Comparison of ENCODE assay signal across 8 mouse cellular contexts in genomic region chr9:37054703-37055102, GRCm38 (mm10).
DNase-seq lines count a peak whose midpoint lies in the region; ATAC-seq and TF ChIP-seq lines count a peak whose summit lies in the region.

No protein-coding gene starts in this region.

- no peak for TF ChIP-seq CTCF in testis, adult 2 months (IDR thresholded peaks at IDR 0.05; ENCODE audit: control insufficient read depth, insufficient read depth, insufficient replicate concordance, low read depth, low read length)

- no peak overlapping the region for H3K9ac ChIP-seq in intestine, embryonic 15.5 days

- H3K27me3 ChIP-seq in testis, adult 2 months (ENCODE audit: control insufficient read depth, insufficient read depth, low read length): no peaks in the 10 kb centered on the region
- H3K27me3 ChIP-seq in intestine, embryonic 15.5 days (replicated peaks): no peaks in the 10 kb centered on the region

- H3K27ac ChIP-seq in testis, adult 2 months (ENCODE audit: control insufficient read depth, insufficient read depth, low read depth, low read length): peak overlapping the region; percentile 49; the same call in 1 of the 2 replicates
- peak overlapping the region; percentile 62 for H3K27ac ChIP-seq in intestine, embryonic 15.5 days

- 39% methylated on average over 5 of the region's 5 CpGs for WGBS in intestine, embryonic 15.5 days

- no peaks in the 10 kb centered on the region for H3K36me3 ChIP-seq in testis, adult 2 months (ENCODE audit: control insufficient read depth, insufficient read depth, low read length)
- no peaks in the 10 kb centered on the region for H3K36me3 ChIP-seq in intestine, embryonic 15.5 days

- peaks cover 15% of the 10 kb centered on the region for H3K4me1 ChIP-seq in testis, adult 2 months (ENCODE audit: control insufficient read depth, insufficient read depth, low read length)
- H3K4me1 ChIP-seq in intestine, embryonic 15.5 days (replicated peaks): peaks cover 29% of the 10 kb centered on the region

- H3K9me3 ChIP-seq in intestine, embryonic 15.5 days: no peaks in the 10 kb centered on the region

- TF ChIP-seq POLR2A in testis, adult 2 months (IDR thresholded peaks at IDR 0.05; ENCODE audit: control insufficient read depth, low read depth, low read length): no peak

- H3K4me3 ChIP-seq in testis, adult 2 months (ENCODE audit: control insufficient read depth, low read depth, low read length): peak overlapping the region; percentile 68
- H3K4me3 ChIP-seq in intestine, embryonic 15.5 days (replicated peaks): no peak overlapping the region

- intact Hi-C loops in gastrocnemius, postnatal 14 days (cut with DNase I; ENCODE audit: low total_unique reads): no loop called here

- no peak for DNase-seq in testis, postnatal 10 days (ENCODE audit: low spot score)
- peak; percentile 54 for DNase-seq in gastrocnemius, postnatal 14 days
- DNase-seq in mesoderm, embryonic 11.5 days (ENCODE audit: low read depth, low spot score): peak; percentile 66
- DNase-seq in spleen, adult 12 weeks (ENCODE audit: low spot score): no peak

- H3K4me2 ChIP-seq in intestine, embryonic 15.5 days (replicated peaks): peak overlapping the region; percentile 42

- ATAC-seq in intestine, embryonic 15.5 days: 0 out of 2 replicates have a peak, but pooled peaks have one; percentile 40
- ATAC-seq in activated CD4-positive, CD25-positive, alpha-beta regulatory T cell, adult 4 months: no peak
- ATAC-seq in megakaryocyte progenitor cell, adult 5-6 weeks (replicated peaks; ENCODE audit: poor library complexity): no peak

Comparison
In these comparisons a context has a peak if more than half of its experiments do, and no peak if none do; other contexts are left out.
1. DNase-seq: peak in gastrocnemius, postnatal 14 days (single experiment) and mesoderm, embryonic 11.5 days (single experiment); none in testis, postnatal 10 days (single experiment) and spleen, adult 12 weeks (single experiment).